Mouse (Mus musculus): ENCODE data around the gene Smox. TPM values are rescaled to one million over a fixed set of nuclear protein-coding genes. Genes with fewer than 3 reads are reported as not detected.
"Not testable (repeated sequence)": the region's sequence is repeated elsewhere in the genome, so short reads cannot be mapped to it uniquely, and the experiment has no call there.

The Smox gene
- polyA plus RNA-seq, 1 experiment = 213 TPM

DNA sequence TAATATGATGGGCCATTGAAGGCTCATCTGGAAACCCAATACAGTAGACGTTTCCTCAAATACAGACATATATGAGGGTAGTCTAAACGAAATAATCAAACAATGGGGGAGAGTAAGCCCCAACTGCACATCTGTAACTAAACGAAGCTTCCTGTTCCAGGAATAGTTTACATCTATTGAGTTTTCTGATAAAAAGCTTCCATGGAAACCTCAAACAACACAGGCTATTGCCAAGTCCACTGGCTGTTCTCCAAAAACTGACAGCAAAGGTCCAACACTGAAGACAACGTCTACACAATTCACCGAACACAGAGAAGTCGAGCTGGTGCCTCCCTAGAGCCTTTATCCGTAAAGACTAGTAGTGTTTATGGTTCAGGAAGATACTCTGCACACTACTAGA is 33.6 kb upstream of the Smox start:
- H3K4me1 ChIP-seq (ENCODE audit: control insufficient read depth, insufficient read depth, low read length) = no peaks in the 10 kb centered on the region; the same call in 1 of the 2 replicates
- H3K27ac ChIP-seq (ENCODE audit: control insufficient read depth, insufficient read depth, low read depth, low read length, poor library complexity) = no peak overlapping the region
- TF ChIP-seq POLR2A (IDR thresholded peaks at IDR 0.05; ENCODE audit: borderline replicate concordance, control insufficient read depth, low read depth, low read length) (no peak), CTCF (IDR thresholded peaks at IDR 0.05; ENCODE audit: control insufficient read depth, insufficient read depth, low read length) (no peak)
- WGBS = 74% methylated on average over 7 of the region's 7 CpGs
- H3K4me3 ChIP-seq (replicated peaks; ENCODE audit: control insufficient read depth, low read depth, low read length) = no peak overlapping the region

DNA sequence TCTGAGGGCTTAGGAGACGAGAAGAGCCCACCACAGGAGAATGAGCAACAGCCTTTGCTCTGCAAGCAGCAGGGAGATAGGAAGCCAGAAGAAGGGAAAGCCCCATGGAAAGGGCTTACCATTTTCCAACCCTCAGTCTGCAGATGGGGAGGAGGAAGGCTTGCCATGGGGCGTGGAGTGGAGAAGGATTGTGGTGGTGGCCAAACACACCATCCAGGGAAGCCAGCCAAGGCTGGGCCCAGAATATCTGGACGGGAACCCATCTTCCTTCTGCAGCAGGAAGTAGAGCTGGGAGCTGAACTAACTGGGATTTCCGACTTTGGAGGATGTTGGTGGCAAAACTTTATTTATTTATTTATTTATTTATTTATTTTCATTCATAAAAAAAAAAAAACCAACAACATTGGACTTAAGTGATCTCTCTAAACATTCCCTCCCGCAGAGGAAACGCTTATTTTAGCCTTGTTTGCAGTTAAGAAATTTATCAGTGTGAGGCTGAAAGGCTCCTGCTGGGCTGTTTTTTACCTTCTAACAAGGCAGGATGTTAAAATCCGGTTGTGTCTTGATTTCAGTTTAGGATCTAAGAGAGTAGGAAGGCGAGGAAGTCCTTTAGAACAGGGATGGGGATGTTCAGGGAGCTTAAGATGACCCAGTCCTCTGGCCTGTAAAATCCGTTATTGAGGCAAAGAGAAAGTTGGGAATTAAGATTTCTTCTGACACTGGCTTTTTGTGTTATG is 30.2 kb upstream of the Smox start:
- Histone ChIP-seq H3K4me3 (replicated peaks; ENCODE audit: control insufficient read depth, low read depth, low read length) (no peak overlapping the region), H3K4me1 (ENCODE audit: control insufficient read depth, insufficient read depth, low read length) (no peaks in the 10 kb centered on the region), H3K27ac (ENCODE audit: control insufficient read depth, insufficient read depth, low read depth, low read length, poor library complexity) (no peak overlapping the region)
- 70% methylated on average over 9 of the region's 9 CpGs for WGBS
- TF ChIP-seq CTCF (IDR thresholded peaks at IDR 0.05; ENCODE audit: control insufficient read depth, insufficient read depth, low read length) (no peak), POLR2A (IDR thresholded peaks at IDR 0.05; ENCODE audit: borderline replicate concordance, control insufficient read depth, low read depth, low read length) (no peak)

DNA sequence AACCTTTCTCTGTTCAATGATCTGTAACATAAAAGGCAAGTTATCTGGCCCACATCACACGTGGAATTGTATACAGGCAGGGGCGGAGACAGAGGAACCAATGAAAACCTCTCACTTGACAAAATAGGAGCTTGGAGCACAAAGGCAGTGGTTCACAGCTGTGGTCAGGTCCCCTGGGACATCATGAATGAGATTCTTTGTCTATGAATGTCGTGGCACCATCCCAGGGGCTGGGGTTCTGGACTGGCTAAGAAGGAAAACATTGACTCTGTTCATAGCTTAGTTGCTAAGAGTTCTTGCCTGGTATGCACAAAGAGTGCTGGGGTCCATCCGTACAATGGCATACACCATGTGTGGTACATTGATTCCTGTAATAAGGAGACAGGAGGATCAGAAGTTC is 28.3 kb upstream of the Smox start:
- H3K27ac ChIP-seq (ENCODE audit: control insufficient read depth, insufficient read depth, low read depth, low read length, poor library complexity) = no peak overlapping the region
- H3K4me1 ChIP-seq (ENCODE audit: control insufficient read depth, insufficient read depth, low read length) = no peaks in the 10 kb centered on the region
- no peak for TF ChIP-seq POLR2A (IDR thresholded peaks at IDR 0.05; ENCODE audit: borderline replicate concordance, control insufficient read depth, low read depth, low read length)
- H3K4me3 ChIP-seq (replicated peaks; ENCODE audit: control insufficient read depth, low read depth, low read length) = no peak overlapping the region
- 75% methylated on average over 4 of the region's 4 CpGs for WGBS

DNA sequence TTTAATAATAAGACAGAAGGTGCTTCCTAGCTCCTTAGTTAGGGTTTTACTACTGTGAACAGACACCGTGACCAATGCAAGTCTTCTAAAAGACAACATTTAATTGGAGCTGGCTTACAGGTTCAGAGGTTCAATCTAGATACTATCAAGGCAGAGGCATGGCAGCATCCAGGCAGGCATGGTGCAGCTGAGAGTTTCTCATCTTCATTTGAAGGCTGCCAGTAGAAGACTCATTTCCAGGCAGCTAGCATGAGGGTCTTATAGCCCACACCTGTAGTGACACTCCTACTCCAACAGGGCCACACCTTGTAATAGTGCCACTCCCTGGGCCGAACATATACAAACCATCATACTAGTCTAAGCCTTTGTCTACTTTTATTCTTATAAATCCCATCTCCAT is 27.1 kb upstream of the Smox start:
- TF ChIP-seq POLR2A (IDR thresholded peaks at IDR 0.05; ENCODE audit: borderline replicate concordance, control insufficient read depth, low read depth, low read length) (no peak), CTCF (IDR thresholded peaks at IDR 0.05; ENCODE audit: control insufficient read depth, insufficient read depth, low read length) (no peak)
- Histone ChIP-seq H3K4me3 (replicated peaks; ENCODE audit: control insufficient read depth, low read depth, low read length) (no peak overlapping the region), H3K4me1 (ENCODE audit: control insufficient read depth, insufficient read depth, low read length) (no peaks in the 10 kb centered on the region), H3K27ac (ENCODE audit: control insufficient read depth, insufficient read depth, low read depth, low read length, poor library complexity) (no peak overlapping the region)
- 85% methylated on average over 2 of the region's 2 CpGs for WGBS

DNA sequence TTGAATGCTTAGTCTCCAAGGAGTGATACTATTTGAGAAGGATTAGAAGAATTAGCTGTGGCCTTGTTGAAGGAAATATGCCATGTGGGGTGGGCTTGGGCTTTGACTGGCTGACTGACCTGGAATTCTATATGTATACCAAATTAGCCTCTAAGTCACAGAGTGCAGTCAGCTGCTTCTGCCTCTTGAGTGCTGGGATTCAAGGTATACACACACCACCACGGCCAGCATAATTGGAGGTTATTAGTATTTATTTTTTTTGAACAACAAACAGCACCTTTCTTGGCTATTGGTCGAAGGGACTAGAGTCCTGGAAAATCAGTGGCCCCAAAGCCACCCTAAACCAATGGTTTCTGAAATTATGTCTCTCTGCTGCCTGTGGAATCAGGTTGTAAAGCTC is 24.6 kb upstream of the Smox start:
- 80% methylated on average over 2 of the region's 2 CpGs for WGBS
- Histone ChIP-seq H3K4me3 (replicated peaks; ENCODE audit: control insufficient read depth, low read depth, low read length) (no peak overlapping the region), H3K27ac (ENCODE audit: control insufficient read depth, insufficient read depth, low read depth, low read length, poor library complexity) (no peak overlapping the region)

GRCm38 (mm10) chr2:131469916-131470315 is 21.4 kb upstream of the Smox start:
- TF ChIP-seq POLR2A (IDR thresholded peaks at IDR 0.05; ENCODE audit: borderline replicate concordance, control insufficient read depth, low read depth, low read length) (no peak), CTCF (IDR thresholded peaks at IDR 0.05; ENCODE audit: control insufficient read depth, insufficient read depth, low read length) (no peak)
- no peaks in the 10 kb centered on the region for H3K4me1 ChIP-seq (ENCODE audit: control insufficient read depth, insufficient read depth, low read length)
- H3K4me3 ChIP-seq (replicated peaks; ENCODE audit: control insufficient read depth, low read depth, low read length) = no peak overlapping the region
- no peak overlapping the region for H3K27ac ChIP-seq (ENCODE audit: control insufficient read depth, insufficient read depth, low read depth, low read length, poor library complexity)
- WGBS = 60% methylated on average over 1 of the region's 1 CpGs

More for the DNA sequence above, 24.6 kb upstream of the Smox start:
- no peaks in the 10 kb centered on the region for H3K4me1 ChIP-seq (ENCODE audit: control insufficient read depth, insufficient read depth, low read length)
- no peak for TF ChIP-seq CTCF (IDR thresholded peaks at IDR 0.05; ENCODE audit: control insufficient read depth, insufficient read depth, low read length)
- no peak for TF ChIP-seq POLR2A (IDR thresholded peaks at IDR 0.05; ENCODE audit: borderline replicate concordance, control insufficient read depth, low read depth, low read length)

- Histone ChIP-seq H3K27ac (ENCODE audit: control insufficient read depth, insufficient read depth, low read depth, low read length, poor library complexity) (no peak overlapping the region), H3K4me1 (ENCODE audit: control insufficient read depth, insufficient read depth, low read length) (no peaks in the 10 kb centered on the region; the same call in 1 of the 2 replicates), H3K4me3 (replicated peaks; ENCODE audit: control insufficient read depth, low read depth, low read length) (no peak overlapping the region)
- TF ChIP-seq CTCF (IDR thresholded peaks at IDR 0.05; ENCODE audit: control insufficient read depth, insufficient read depth, low read length) (no peak), POLR2A (IDR thresholded peaks at IDR 0.05; ENCODE audit: borderline replicate concordance, control insufficient read depth, low read depth, low read length) (no peak)
- WGBS = 89% methylated on average over 6 of the region's 6 CpGs
Observed at GRCm38 (mm10) chr2:131473749-131474148, 17.5 kb upstream of the Smox start.

- H3K4me3 ChIP-seq (replicated peaks; ENCODE audit: control insufficient read depth, low read depth, low read length); H3K4me1 ChIP-seq (ENCODE audit: control insufficient read depth, insufficient read depth, low read length); H3K27ac ChIP-seq (ENCODE audit: control insufficient read depth, insufficient read depth, low read depth, low read length, poor library complexity): not testable (repeated sequence)
- 86% methylated on average over 5 of the region's 5 CpGs for WGBS
Observed at GRCm38 (mm10) chr2:131477105-131477504, 14.2 kb upstream of the Smox start.

- Histone ChIP-seq H3K27ac (ENCODE audit: control insufficient read depth, insufficient read depth, low read depth, low read length, poor library complexity) (no peak overlapping the region), H3K4me1 (ENCODE audit: control insufficient read depth, insufficient read depth, low read length) (no peaks in the 10 kb centered on the region; the same call in 1 of the 2 replicates), H3K4me3 (replicated peaks; ENCODE audit: control insufficient read depth, low read depth, low read length) (no peak overlapping the region)
- WGBS = 79% methylated on average over 6 of the region's 6 CpGs
- TF ChIP-seq POLR2A (IDR thresholded peaks at IDR 0.05; ENCODE audit: borderline replicate concordance, control insufficient read depth, low read depth, low read length) (no peak), CTCF (IDR thresholded peaks at IDR 0.05; ENCODE audit: control insufficient read depth, insufficient read depth, low read length) (no peak)
Observed at GRCm38 (mm10) chr2:131477917-131478316, 13.4 kb upstream of the Smox start.

All from bone marrow, adult 2 months (tissue).